Mouse (Mus musculus) cerebellum, adult 2 months (tissue): ENCODE data around the gene Zfp296. TPM values are rescaled to one million over a fixed set of nuclear protein-coding genes. Genes with fewer than 3 reads are reported as not detected.

Experiments used
- DNase-seq, 2 experiments: peaks; one replicate each; pipeline ENCODE4 v3.0.0; 2021
- H3K27ac ChIP-seq: fragments of 200-500 bp; 2 replicates; pipeline ENCODE4 v1.5.1; 2012; ENCODE audit warnings: low read length, control low read depth, inconsistent platforms; ENCODE audit not compliant: insufficient read depth
- H3K27me3 ChIP-seq: fragments of 200-500 bp; 2 replicates; pipeline ENCODE4 v1.6.1; 2012; ENCODE audit warnings: inconsistent platforms, mild to moderate bottlenecking, low read length, moderate library complexity; ENCODE audit not compliant: control insufficient read depth, insufficient read depth
- H3K4me1 ChIP-seq: fragments of 200-500 bp; 2 replicates; pipeline ENCODE4 v1.6.1; 2011; ENCODE audit warnings: low read length; ENCODE audit not compliant: control insufficient read depth, insufficient read depth
- H3K4me3 ChIP-seq: fragments of 200-500 bp; replicated peaks from 2 replicates; pipeline ENCODE3; 2011; ENCODE audit warnings: mild to moderate bottlenecking, low read depth, low read length, control low read depth; ENCODE audit not compliant: insufficient read depth
- CTCF ChIP-seq: fragments of 200-500 bp; IDR thresholded peaks from 2 replicates; pipeline ENCODE4 v1.5.1; 2011; ENCODE audit warnings: low read depth, mild to moderate bottlenecking, control low read depth, low read length, moderate library complexity, borderline replicate concordance; ENCODE audit not compliant: insufficient read depth
- POLR2A ChIP-seq: fragments of 200-500 bp; IDR thresholded peaks from 2 replicates; pipeline ENCODE4 v1.6.1; 2011; ENCODE audit warnings: low read length, control low read depth, borderline replicate concordance; ENCODE audit not compliant: insufficient read depth
- WGBS: fragments of 180-500 bp; shearing (Covaris S2); methylation state at CpG from one replicate; pipeline ENCODE4 v1.1.7; 2018; 5-methylcytosine and 5-hydroxymethylcytosine counted together
- polyA plus RNA-seq: library from polyadenylated mRNA; depleted of rRNA; stranded (reverse); fragments of >200 nt; gene quantifications from 2 replicates; pipeline ENCODE4 v1.2.3, GENCODE M21; 2012

Zfp296 gene
- polyA plus RNA-seq, 1 experiment, result 3.4 TPM

GRCm38 (mm10) chr7:19564455-19564854 lies 12.6 kb upstream of the Zfp296 start:
- H3K27ac ChIP-seq, result no peak overlapping the region
- no peak overlapping the region for H3K4me3 ChIP-seq
- WGBS, result 93% methylated on average over 4 of the region's 4 CpGs
- DNase-seq, result no peak
- no peaks in the 10 kb centered on the region for H3K27me3 ChIP-seq
- peaks cover 3% of the 10 kb centered on the region for H3K4me1 ChIP-seq
- TF ChIP-seq POLR2A (no peak), CTCF (no peak; the same call in 1 of the 2 replicates)

GRCm38 (mm10) chr7:19565803-19566202 lies 11.3 kb upstream of the Zfp296 start:
- WGBS, result 95% methylated on average over 2 of the region's 2 CpGs
- H3K4me1 ChIP-seq, result no peaks in the 10 kb centered on the region
- no peak for DNase-seq
- TF ChIP-seq CTCF (no peak), POLR2A (no peak)
- H3K27ac ChIP-seq, result no peak overlapping the region
- H3K4me3 ChIP-seq, result no peak overlapping the region
- H3K27me3 ChIP-seq, result no peaks in the 10 kb centered on the region

GRCm38 (mm10) chr7:19567426-19567825 lies 9.7 kb upstream of the Zfp296 start:
- 73% methylated on average over 8 of the region's 8 CpGs for WGBS
- Histone ChIP-seq H3K27ac (no peak overlapping the region), H3K4me1 (no peaks in the 10 kb centered on the region; the same call in 1 of the 2 replicates), H3K27me3 (no peaks in the 10 kb centered on the region), H3K4me3 (no peak overlapping the region)
- no peak for TF ChIP-seq CTCF
- TF ChIP-seq POLR2A, result no peak
- DNase-seq, result no peak

- no peak for DNase-seq
- Histone ChIP-seq H3K27me3 (no peaks in the 10 kb centered on the region), H3K4me3 (no peak overlapping the region), H3K4me1 (no peaks in the 10 kb centered on the region; the same call in 1 of the 2 replicates), H3K27ac (no peak overlapping the region)
- 74% methylated on average over 3 of the region's 3 CpGs for WGBS
- TF ChIP-seq CTCF, result no peak
- TF ChIP-seq POLR2A, result no peak
Observed at GRCm38 (mm10) chr7:19569647-19570046, 7.4 kb upstream of the Zfp296 start.

GRCm38 (mm10) chr7:19572926-19573775 lies 3.9 kb upstream of the Zfp296 start:
- no peak for TF ChIP-seq CTCF
- peak; percentile 82 for TF ChIP-seq POLR2A
- under 1% methylated on average over 53 of the region's 53 CpGs for WGBS
- peak overlapping the region; percentile 76 for H3K27ac ChIP-seq

GRCm38 (mm10) chr7:19573776-19574140 lies 3.3 kb upstream of the Zfp296 start:
- Histone ChIP-seq H3K4me3 (peak overlapping the region; percentile 81), H3K27me3 (no peaks in the 10 kb centered on the region), H3K27ac (peak overlapping the region; percentile 76), H3K4me1 (peaks cover 3% of the 10 kb centered on the region; the same call in 1 of the 2 replicates)
- 18% methylated on average over 16 of the region's 16 CpGs for WGBS
- no peak for DNase-seq
- TF ChIP-seq POLR2A, result no peak
- TF ChIP-seq CTCF, result no peak

More at GRCm38 (mm10) chr7:19572926-19573775, 3.9 kb upstream of the Zfp296 start:
- Histone ChIP-seq H3K4me1 (no peaks in the 10 kb centered on the region; the same call in 1 of the 2 replicates), H3K27me3 (no peaks in the 10 kb centered on the region), H3K4me3 (peak overlapping the region; percentile 81)
- DNase-seq, result peak; percentile 77 to 88

- no peak overlapping the region for H3K27ac ChIP-seq
- TF ChIP-seq CTCF (no peak), POLR2A (no peak)
- DNase-seq, result no peak
- WGBS, result 59% methylated on average over 3 of the region's 3 CpGs
- H3K27me3 ChIP-seq, result no peaks in the 10 kb centered on the region
- H3K4me3 ChIP-seq, result no peak overlapping the region
- H3K4me1 ChIP-seq, result peaks cover 4% of the 10 kb centered on the region; the same call in 1 of the 2 replicates
Observed at GRCm38 (mm10) chr7:19575559-19575958, 1.5 kb upstream of the Zfp296 start.
